Mouse (Mus musculus): ENCODE measurements at regions not wholly inside any gene's neighbourhood (a gene's known extent, or its start where the extent isn't known, plus 50 kb on each side); places are given as distances from the start of the nearest gene placed in this dataset.

- no peak overlapping the region for H3K4me3 ChIP-seq (ENCODE audit: low read depth, low read length)
- H3K4me2 ChIP-seq (ENCODE audit: low read depth, low read length): no peak overlapping the region
- 62% methylated on average over 2 of the region's 2 CpGs for WGBS (ENCODE audit: insufficient replicate concordance)
- ATAC-seq (no peak), DNase-seq (no peak)
- no peak overlapping the region for H3K9ac ChIP-seq (replicated peaks)
- H3K36me3 ChIP-seq (replicated peaks; ENCODE audit: insufficient read depth, low read length): no peaks in the 10 kb centered on the region
- no peak overlapping the region for H3K27ac ChIP-seq (ENCODE audit: low read depth)
- TF ChIP-seq CTCF (IDR thresholded peaks at IDR 0.05; ENCODE audit: low read depth) (no peak), EP300 (IDR thresholded peaks at IDR 0.05; ENCODE audit: low read depth) (no peak)
- no peaks in the 10 kb centered on the region for H3K9me3 ChIP-seq (ENCODE audit: low read length)
- H3K27me3 ChIP-seq (ENCODE audit: insufficient read depth, low read length): no peaks in the 10 kb centered on the region
- no peaks in the 10 kb centered on the region for H3K4me1 ChIP-seq (ENCODE audit: insufficient read depth)
Measured at GRCm38 (mm10) chr15:57610006-57610405, 132.6 kb upstream of the Slc22a22 start.

- H3K4me2 ChIP-seq (ENCODE audit: low read depth, low read length): no peak overlapping the region
- no peaks in the 10 kb centered on the region for H3K9me3 ChIP-seq (ENCODE audit: low read length)
- no peak for TF ChIP-seq CTCF (IDR thresholded peaks at IDR 0.05; ENCODE audit: low read depth)
- WGBS (ENCODE audit: insufficient replicate concordance): 81% methylated on average over 3 of the region's 3 CpGs
- H3K27ac ChIP-seq (ENCODE audit: low read depth): no peak overlapping the region
- no peak for ATAC-seq
- H3K27me3 ChIP-seq (ENCODE audit: insufficient read depth, low read length): no peaks in the 10 kb centered on the region
- no peak overlapping the region for H3K9ac ChIP-seq (replicated peaks)
- no peak for DNase-seq
- H3K4me1 ChIP-seq (ENCODE audit: insufficient read depth): no peaks in the 10 kb centered on the region
- H3K4me3 ChIP-seq (ENCODE audit: low read depth, low read length): no peak overlapping the region
- no peaks in the 10 kb centered on the region for H3K36me3 ChIP-seq (replicated peaks; ENCODE audit: insufficient read depth, low read length)
Measured at GRCm38 (mm10) chr15:57608519-57608918, 131.1 kb upstream of the Slc22a22 start.

- no peak overlapping the region for H3K4me3 ChIP-seq (ENCODE audit: low read depth, low read length)
- no peaks in the 10 kb centered on the region for H3K36me3 ChIP-seq (replicated peaks; ENCODE audit: insufficient read depth, low read length)
- no peak for TF ChIP-seq EP300 (IDR thresholded peaks at IDR 0.05; ENCODE audit: low read depth)
- peak; percentile 77 for TF ChIP-seq CTCF (IDR thresholded peaks at IDR 0.05; ENCODE audit: low read depth)
- WGBS (ENCODE audit: insufficient replicate concordance): 20% methylated on average over 6 of the region's 6 CpGs
- H3K9ac ChIP-seq (replicated peaks): no peak overlapping the region
- no peak overlapping the region for H3K27ac ChIP-seq (ENCODE audit: low read depth)
- ATAC-seq (no peak), DNase-seq (peak; percentile 59)
- no peaks in the 10 kb centered on the region for H3K9me3 ChIP-seq (ENCODE audit: low read length)
- no peaks in the 10 kb centered on the region for H3K27me3 ChIP-seq (ENCODE audit: insufficient read depth, low read length)
- no peaks in the 10 kb centered on the region for H3K4me1 ChIP-seq (ENCODE audit: insufficient read depth)
- H3K4me2 ChIP-seq (ENCODE audit: low read depth, low read length): no peak overlapping the region
Measured at GRCm38 (mm10) chr15:57600562-57600961, 123.1 kb upstream of the Slc22a22 start.

- WGBS (ENCODE audit: insufficient replicate concordance): 61% methylated on average over 4 of the region's 4 CpGs
- ATAC-seq: no peak
Measured at GRCm38 (mm10) chr15:57593326-57594004, 116.0 kb upstream of the Slc22a22 start.

GRCm38 (mm10) chr15:57590597-57591219, 113.3 kb upstream of the Slc22a22 start:
- WGBS (ENCODE audit: insufficient replicate concordance): 64% methylated on average over 7 of the region's 7 CpGs
- DNase-seq (no peak), ATAC-seq (no peak)
- no peaks in the 10 kb centered on the region for H3K36me3 ChIP-seq (replicated peaks; ENCODE audit: insufficient read depth, low read length)
- TF ChIP-seq EP300 (IDR thresholded peaks at IDR 0.05; ENCODE audit: low read depth) (no peak), CTCF (IDR thresholded peaks at IDR 0.05; ENCODE audit: low read depth) (no peak)
- H3K9me3 ChIP-seq (ENCODE audit: low read length): no peaks in the 10 kb centered on the region
- H3K9ac ChIP-seq (replicated peaks): no peak overlapping the region
- no peaks in the 10 kb centered on the region for H3K4me1 ChIP-seq (ENCODE audit: insufficient read depth)
- no peak overlapping the region for H3K4me2 ChIP-seq (ENCODE audit: low read depth, low read length)
- H3K27me3 ChIP-seq (ENCODE audit: insufficient read depth, low read length): no peaks in the 10 kb centered on the region
- no peak overlapping the region for H3K4me3 ChIP-seq (ENCODE audit: low read depth, low read length)
- no peak overlapping the region for H3K27ac ChIP-seq (ENCODE audit: low read depth)

More at GRCm38 (mm10) chr15:57593326-57594004, 116.0 kb upstream of the Slc22a22 start:
- H3K36me3 ChIP-seq (replicated peaks; ENCODE audit: insufficient read depth, low read length): no peaks in the 10 kb centered on the region
- no peaks in the 10 kb centered on the region for H3K4me1 ChIP-seq (ENCODE audit: insufficient read depth)
- no peaks in the 10 kb centered on the region for H3K9me3 ChIP-seq (ENCODE audit: low read length)
- no peak overlapping the region for H3K27ac ChIP-seq (ENCODE audit: low read depth)
- no peaks in the 10 kb centered on the region for H3K27me3 ChIP-seq (ENCODE audit: insufficient read depth, low read length)
- no peak overlapping the region for H3K4me3 ChIP-seq (ENCODE audit: low read depth, low read length)
- H3K9ac ChIP-seq (replicated peaks): no peak overlapping the region
- DNase-seq: no peak
- no peak overlapping the region for H3K4me2 ChIP-seq (ENCODE audit: low read depth, low read length)
- TF ChIP-seq CTCF (IDR thresholded peaks at IDR 0.05; ENCODE audit: low read depth) (no peak), EP300 (IDR thresholded peaks at IDR 0.05; ENCODE audit: low read depth) (no peak)

- no peak overlapping the region for H3K4me3 ChIP-seq (ENCODE audit: low read depth, low read length)
- no peak for DNase-seq
- H3K27ac ChIP-seq (ENCODE audit: low read depth): no peak overlapping the region
- H3K4me2 ChIP-seq (ENCODE audit: low read depth, low read length): no peak overlapping the region
- H3K9ac ChIP-seq (replicated peaks): no peak overlapping the region
- ATAC-seq: no peak
- no peaks in the 10 kb centered on the region for H3K4me1 ChIP-seq (ENCODE audit: insufficient read depth)
- TF ChIP-seq EP300 (IDR thresholded peaks at IDR 0.05; ENCODE audit: low read depth): no peak
- TF ChIP-seq CTCF (IDR thresholded peaks at IDR 0.05; ENCODE audit: low read depth): no peak
- no peaks in the 10 kb centered on the region for H3K36me3 ChIP-seq (replicated peaks; ENCODE audit: insufficient read depth, low read length)
- no peaks in the 10 kb centered on the region for H3K27me3 ChIP-seq (ENCODE audit: insufficient read depth, low read length)
- 72% methylated on average over 10 of the region's 12 CpGs for WGBS (ENCODE audit: insufficient replicate concordance)
- no peaks in the 10 kb centered on the region for H3K9me3 ChIP-seq (ENCODE audit: low read length)
Measured at GRCm38 (mm10) chr15:57589404-57590377, 112.3 kb upstream of the Slc22a22 start.
